Mouse (Mus musculus) spleen, adult 2 months (tissue): ENCODE results near the gene Pcgf5. TPM values are rescaled to one million over a fixed set of nuclear protein-coding genes. Genes with fewer than 3 reads are reported as not detected.
"Not testable (repeated sequence)": the region's sequence is repeated elsewhere in the genome, so short reads cannot be mapped to it uniquely, and the experiment has no call there.

Experiments
- DNase-seq, 2 experiments: peaks; one replicate each; pipeline versions ENCODE4 v3.0.0 to v3.0.0-alpha.2; 2012 to 2021; ENCODE audit warnings: low spot score in 2 of 2, low read depth in 1 of 2
- H3K27ac ChIP-seq: fragments of 200-500 bp; 2 replicates; pipeline ENCODE4 v1.5.1; 2012; ENCODE audit warnings: low read length, inconsistent platforms; ENCODE audit not compliant: insufficient read depth
- H3K27me3 ChIP-seq: fragments of 200-500 bp; 2 replicates; pipeline ENCODE4 v1.6.1; 2012; ENCODE audit warnings: mild to moderate bottlenecking, moderate library complexity, low read length, inconsistent platforms; ENCODE audit not compliant: control insufficient read depth, insufficient read depth
- H3K36me3 ChIP-seq: fragments of 200-500 bp; 2 replicates; pipeline ENCODE4 v1.6.1; 2012; ENCODE audit warnings: mild to moderate bottlenecking, low read length, inconsistent platforms; ENCODE audit not compliant: control insufficient read depth, insufficient read depth
- H3K4me1 ChIP-seq: fragments of 200-500 bp; 2 replicates; pipeline ENCODE4 v1.6.1; 2011; ENCODE audit warnings: inconsistent platforms; ENCODE audit not compliant: control insufficient read depth, insufficient read depth, insufficient read length
- H3K4me3 ChIP-seq: fragments of 200-500 bp; 2 replicates; pipeline ENCODE4 v1.5.1; 2011; ENCODE audit warnings: mild to moderate bottlenecking, inconsistent platforms; ENCODE audit not compliant: insufficient read depth, insufficient read length; ENCODE audit errors: extremely low read depth
- CTCF ChIP-seq: fragments of 200-500 bp; IDR thresholded peaks from 2 replicates; pipeline ENCODE4 v1.5.1; 2011; ENCODE audit warnings: mild to moderate bottlenecking, inconsistent platforms; ENCODE audit not compliant: insufficient read depth, insufficient read length, insufficient replicate concordance; ENCODE audit errors: extremely low read depth
- POLR2A ChIP-seq: fragments of 200-500 bp; IDR thresholded peaks from 2 replicates; pipeline ENCODE4 v1.6.1; 2011; ENCODE audit warnings: low read depth, low read length, inconsistent platforms
- WGBS: fragments of 180-500 bp; shearing (Covaris S2); methylation state at CpG from one replicate; pipeline ENCODE4 v1.1.7; 2018; 5-methylcytosine and 5-hydroxymethylcytosine counted together
- polyA plus RNA-seq: library from polyadenylated mRNA; depleted of rRNA; stranded (reverse); fragments of >200 nt; gene quantifications from 2 replicates; pipeline ENCODE4 v1.2.3, GENCODE M21; 2012

Pcgf5 gene
- polyA plus RNA-seq, 1 experiment, result 4.1 TPM

DNA sequence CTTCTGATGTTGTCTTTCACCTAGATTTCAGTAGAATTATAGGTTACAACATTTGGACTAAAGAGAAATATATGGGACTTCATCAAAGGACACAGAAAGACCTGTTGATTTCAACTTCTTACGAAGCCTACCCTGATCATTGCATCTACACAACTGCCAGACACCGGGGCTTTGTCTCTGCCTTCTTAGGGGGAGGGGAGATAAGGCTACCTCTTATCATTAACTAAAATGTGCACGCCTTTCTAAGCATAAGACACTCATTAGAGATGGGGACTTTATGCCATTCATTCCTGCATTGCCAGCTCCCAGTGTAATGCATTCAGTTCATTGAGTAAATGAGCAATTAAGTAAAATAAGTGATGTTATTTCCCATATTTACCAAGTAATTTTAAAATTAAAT lies 85.1 kb downstream of the Pcgf5 start:
- 80% methylated on average over 3 of the region's 3 CpGs for WGBS
- H3K36me3 ChIP-seq, result peaks cover 6% of the 10 kb centered on the region; the same call in 1 of the 2 replicates

DNA sequence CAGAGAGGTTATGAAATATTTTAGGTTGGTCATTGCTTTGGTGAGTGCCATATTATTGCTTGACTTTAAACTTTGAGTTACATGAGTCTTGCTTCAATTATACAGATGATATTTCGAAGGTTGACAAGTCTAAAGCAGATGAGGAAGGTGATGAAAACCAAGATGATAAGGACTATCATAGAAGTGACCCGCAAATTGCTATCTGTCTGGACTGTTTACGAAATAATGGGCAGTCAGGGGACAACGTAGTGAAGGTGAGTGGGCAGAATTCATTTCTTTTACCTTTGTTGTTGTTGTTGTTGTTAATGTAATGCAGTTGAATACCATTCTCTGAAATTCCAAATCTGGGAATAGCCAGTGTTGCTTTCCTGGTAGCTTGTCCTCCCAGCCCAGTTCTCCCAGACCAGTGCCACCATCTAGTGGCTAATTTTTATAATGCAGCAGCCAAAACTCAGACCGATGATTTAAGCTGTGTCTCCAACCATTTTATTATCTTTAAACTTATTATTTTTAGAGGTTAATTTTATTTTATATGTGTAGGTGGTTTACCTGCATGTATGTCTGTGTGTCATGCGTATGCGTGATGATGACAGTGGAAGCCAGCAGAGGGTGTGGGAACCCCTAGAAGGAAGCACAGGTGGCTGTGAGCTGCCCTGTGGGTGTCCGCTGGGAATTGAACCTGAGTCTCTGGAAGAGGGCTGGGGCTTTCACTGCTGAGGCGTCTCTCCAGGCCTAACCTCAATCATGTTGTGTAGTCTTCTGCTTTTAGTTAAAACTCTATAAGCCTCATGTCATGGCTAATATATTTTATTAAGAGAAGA lies 92.0 kb downstream of the Pcgf5 start:
- WGBS, result 78% methylated on average over 9 of the region's 9 CpGs
- Histone ChIP-seq H3K36me3 (peaks cover 8% of the 10 kb centered on the region; the same call in 1 of the 2 replicates), H3K27me3 (no peaks in the 10 kb centered on the region), H3K4me1 (no peaks in the 10 kb centered on the region), H3K27ac (no peak overlapping the region), H3K4me3 (no peak overlapping the region)
- peak; percentile 1 to 20 for DNase-seq
- peak; percentile 70; the same call in 1 of the 2 replicates for TF ChIP-seq CTCF
- no peak for TF ChIP-seq POLR2A

More for the DNA sequence above, 85.1 kb downstream of the Pcgf5 start:
- no peaks in the 10 kb centered on the region for H3K4me1 ChIP-seq
- H3K27ac ChIP-seq, result no peak overlapping the region
- TF ChIP-seq POLR2A, result no peak
- TF ChIP-seq CTCF, result no peak
- no peak for DNase-seq
- H3K4me3 ChIP-seq, result no peak overlapping the region
- no peaks in the 10 kb centered on the region for H3K27me3 ChIP-seq

GRCm38 (mm10) chr19:36450997-36451608 lies 103.0 kb downstream of the Pcgf5 start:
- Histone ChIP-seq H3K4me1 (no peaks in the 10 kb centered on the region), H3K27me3 (no peaks in the 10 kb centered on the region), H3K4me3 (no peak overlapping the region), H3K27ac (no peak overlapping the region), H3K36me3 (peaks cover 2% of the 10 kb centered on the region; the same call in 1 of the 2 replicates)
- WGBS, result 63% methylated on average over 3 of the region's 3 CpGs
- TF ChIP-seq CTCF (no peak), POLR2A (no peak)
- no peak for DNase-seq

DNA sequence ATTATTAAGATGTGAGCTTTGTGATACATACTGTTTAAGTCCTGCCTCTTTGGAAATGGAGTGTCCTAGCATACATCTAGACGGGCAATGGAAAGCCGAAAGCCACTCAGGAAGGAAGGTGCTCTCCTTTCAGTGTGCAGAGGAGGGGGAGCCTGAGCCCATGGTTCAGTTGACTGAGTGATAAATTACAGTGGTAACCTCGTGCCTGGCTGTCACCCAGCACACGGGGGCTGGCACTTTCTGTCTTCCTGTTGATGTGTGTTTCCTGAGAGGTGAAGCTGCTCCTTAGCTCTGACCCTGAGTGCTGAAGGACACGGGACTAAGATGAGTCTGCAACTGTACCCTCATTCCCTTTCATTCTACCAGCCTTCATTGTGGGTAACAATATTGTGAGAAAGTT lies 103.6 kb downstream of the Pcgf5 start:
- WGBS, result 36% methylated on average over 5 of the region's 5 CpGs
- no peak for TF ChIP-seq POLR2A
- no peak for TF ChIP-seq CTCF
- H3K4me3 ChIP-seq, result no peak overlapping the region

GRCm38 (mm10) chr19:36452210-36452609 lies 104.1 kb downstream of the Pcgf5 start:
- H3K4me1 ChIP-seq, H3K27ac ChIP-seq, DNase-seq, H3K27me3 ChIP-seq, H3K4me3 ChIP-seq, H3K36me3 ChIP-seq: not testable (repeated sequence)
- WGBS, result 71% methylated on average over 3 of the region's 3 CpGs

More for the DNA sequence above, 103.6 kb downstream of the Pcgf5 start:
- Histone ChIP-seq H3K27ac (no peak overlapping the region), H3K36me3 (peaks cover 4% of the 10 kb centered on the region; the same call in 1 of the 2 replicates), H3K27me3 (no peaks in the 10 kb centered on the region), H3K4me1 (no peaks in the 10 kb centered on the region)
- no peak for DNase-seq

GRCm38 (mm10) chr19:36453451-36453850 lies 105.3 kb downstream of the Pcgf5 start:
- Histone ChIP-seq H3K4me1 (no peaks in the 10 kb centered on the region), H3K27ac (no peak overlapping the region), H3K36me3 (peaks cover 5% of the 10 kb centered on the region; the same call in 1 of the 2 replicates), H3K4me3 (no peak overlapping the region), H3K27me3 (no peaks in the 10 kb centered on the region)
- TF ChIP-seq CTCF (no peak), POLR2A (no peak)
- 92% methylated on average over 4 of the region's 4 CpGs for WGBS
- no peak for DNase-seq

GRCm38 (mm10) chr19:36470106-36470505 lies 122.0 kb downstream of the Pcgf5 start:
- Histone ChIP-seq H3K27me3 (no peaks in the 10 kb centered on the region), H3K4me3 (no peak overlapping the region), H3K27ac (no peak overlapping the region), H3K4me1 (no peaks in the 10 kb centered on the region), H3K36me3 (no peaks in the 10 kb centered on the region)
- 14% methylated on average over 6 of the region's 6 CpGs for WGBS
- TF ChIP-seq POLR2A (no peak), CTCF (peak; percentile 50; the same call in 1 of the 2 replicates)
- peak; percentile 23 to 54 for DNase-seq
